Mouse (Mus musculus): ENCODE results near the gene P4htm. TPM values are rescaled to one million over a fixed set of nuclear protein-coding genes. Genes with fewer than 3 reads are reported as not detected.

Gene P4htm
- polyA plus RNA-seq, 1 experiment from 2014 or later, result 2.9 TPM

DNA sequence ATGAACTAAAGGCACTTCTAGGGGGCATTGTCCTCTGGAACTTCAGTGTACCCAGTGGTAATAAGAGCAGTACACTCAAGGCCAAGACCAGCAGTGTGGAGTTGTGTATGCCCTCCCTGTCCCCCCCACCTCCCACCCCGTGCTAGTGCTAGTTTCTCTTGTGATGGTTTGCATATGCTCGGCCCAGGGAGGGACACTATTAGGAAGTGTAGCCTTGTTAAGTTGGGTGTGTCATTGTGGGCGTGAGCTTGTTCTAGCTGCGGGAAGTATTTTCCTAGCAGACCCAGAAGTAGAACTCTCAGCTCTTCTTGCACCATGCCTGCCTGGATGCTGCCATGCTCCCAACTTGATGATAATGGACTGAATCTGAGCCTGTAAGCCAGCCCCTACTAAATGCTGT lies 4.5 kb upstream of the P4htm start:
- 41% methylated on average over 4 of the region's 4 CpGs for WGBS
- no peak overlapping the region for H3K27ac ChIP-seq (ENCODE audit: low read depth, low read length)
- no peak for TF ChIP-seq CTCF (IDR thresholded peaks at IDR 0.05; ENCODE audit: low read depth)
- ATAC-seq, result no peak
- peaks cover 44% of the 10 kb centered on the region for H3K36me3 ChIP-seq (ENCODE audit: control insufficient read depth, insufficient read depth)
- no peaks in the 10 kb centered on the region for H3K27me3 ChIP-seq (replicated peaks; ENCODE audit: control insufficient read depth, insufficient read depth, low read length)
- no peak overlapping the region for H3K4me3 ChIP-seq (ENCODE audit: low read depth, low read length)
- no peaks in the 10 kb centered on the region for H3K4me1 ChIP-seq (replicated peaks; ENCODE audit: control insufficient read depth, insufficient read depth, low read length)
- H3K9ac ChIP-seq (ENCODE audit: low read depth, low read length), result no peak overlapping the region
- no peaks in the 10 kb centered on the region for H3K9me3 ChIP-seq (ENCODE audit: control insufficient read depth)
- H3K4me2 ChIP-seq (replicated peaks; ENCODE audit: low read depth), result no peak overlapping the region

DNA sequence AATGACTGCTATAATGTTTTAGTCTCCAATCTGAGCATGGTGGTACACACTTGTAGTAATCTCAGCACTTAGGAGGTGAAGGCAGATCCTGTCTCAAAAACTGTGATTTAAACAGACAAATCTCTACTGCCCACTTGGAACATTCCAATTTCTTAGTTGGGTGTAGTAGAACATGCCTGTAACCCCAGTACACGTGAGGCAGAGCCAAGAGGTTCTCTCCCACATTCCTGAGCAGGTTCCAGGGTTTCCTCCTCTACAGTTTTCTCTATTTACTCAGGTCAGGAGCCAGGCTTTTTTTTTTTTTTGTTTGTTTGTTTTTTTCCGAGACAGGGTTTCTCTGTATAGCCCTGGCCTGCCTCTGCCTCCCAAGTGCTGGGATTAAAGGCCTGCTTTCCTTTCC lies 2.5 kb upstream of the P4htm start:
- Histone ChIP-seq H3K36me3 (ENCODE audit: control insufficient read depth, insufficient read depth) (peaks cover 26% of the 10 kb centered on the region), H3K27ac (ENCODE audit: low read depth, low read length) (no peak overlapping the region), H3K4me3 (ENCODE audit: low read depth, low read length) (no peak overlapping the region), H3K4me1 (replicated peaks; ENCODE audit: control insufficient read depth, insufficient read depth, low read length) (no peaks in the 10 kb centered on the region), H3K4me2 (replicated peaks; ENCODE audit: low read depth) (no peak overlapping the region), H3K27me3 (replicated peaks; ENCODE audit: control insufficient read depth, insufficient read depth, low read length) (no peaks in the 10 kb centered on the region), H3K9ac (ENCODE audit: low read depth, low read length) (no peak overlapping the region), H3K9me3 (ENCODE audit: control insufficient read depth) (no peaks in the 10 kb centered on the region)
- WGBS, result 39% methylated on average over 2 of the region's 2 CpGs
- ATAC-seq, result no peak
- no peak for TF ChIP-seq CTCF (IDR thresholded peaks at IDR 0.05; ENCODE audit: low read depth)

- Histone ChIP-seq H3K27ac (ENCODE audit: low read depth, low read length) (no peak overlapping the region), H3K4me2 (replicated peaks; ENCODE audit: low read depth) (no peak overlapping the region), H3K4me1 (replicated peaks; ENCODE audit: control insufficient read depth, insufficient read depth, low read length) (no peaks in the 10 kb centered on the region), H3K36me3 (ENCODE audit: control insufficient read depth, insufficient read depth) (peaks cover 17% of the 10 kb centered on the region), H3K9me3 (ENCODE audit: control insufficient read depth) (no peaks in the 10 kb centered on the region), H3K27me3 (replicated peaks; ENCODE audit: control insufficient read depth, insufficient read depth, low read length) (no peaks in the 10 kb centered on the region), H3K9ac (ENCODE audit: low read depth, low read length) (no peak overlapping the region), H3K4me3 (ENCODE audit: low read depth, low read length) (no peak overlapping the region)
- TF ChIP-seq CTCF (IDR thresholded peaks at IDR 0.05; ENCODE audit: low read depth), result no peak
- ATAC-seq, result no peak
- 75% methylated on average over 4 of the region's 4 CpGs for WGBS
Measured at GRCm38 (mm10) chr9:108599021-108599566, 1.6 kb upstream of the P4htm start.

DNA sequence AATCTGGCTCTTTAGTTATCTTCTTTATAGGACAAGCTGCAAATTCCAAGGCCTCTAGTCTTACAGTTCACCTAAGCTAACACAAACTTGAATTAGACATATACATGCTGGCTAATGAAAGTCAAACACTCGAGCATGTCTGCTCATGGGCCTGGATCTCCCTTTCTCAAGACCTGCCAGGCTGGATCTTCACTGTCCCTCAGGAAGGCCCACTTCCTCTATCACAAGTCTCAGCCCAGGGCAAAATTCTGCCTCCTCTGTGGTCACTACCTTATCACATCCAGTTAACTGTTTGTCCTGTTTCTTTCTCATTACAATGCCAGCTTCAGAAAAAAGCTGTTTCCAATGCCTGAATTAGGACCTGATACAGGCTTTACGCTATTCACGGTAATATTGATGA lies 3.1 kb downstream of the P4htm start:
- Histone ChIP-seq H3K27ac (ENCODE audit: low read depth, low read length) (no peak overlapping the region), H3K4me3 (ENCODE audit: low read depth, low read length) (no peak overlapping the region)
- WGBS, result 65% methylated on average over 3 of the region's 3 CpGs

GRCm38 (mm10) chr9:108591462-108591861 lies 6.0 kb downstream of the P4htm start:
- Histone ChIP-seq H3K27me3 (replicated peaks; ENCODE audit: control insufficient read depth, insufficient read depth, low read length) (no peaks in the 10 kb centered on the region), H3K4me1 (replicated peaks; ENCODE audit: control insufficient read depth, insufficient read depth, low read length) (no peaks in the 10 kb centered on the region), H3K36me3 (ENCODE audit: control insufficient read depth, insufficient read depth) (no peaks in the 10 kb centered on the region), H3K9me3 (ENCODE audit: control insufficient read depth) (no peaks in the 10 kb centered on the region), H3K4me3 (ENCODE audit: low read depth, low read length) (no peak overlapping the region), H3K27ac (ENCODE audit: low read depth, low read length) (no peak overlapping the region), H3K9ac (ENCODE audit: low read depth, low read length) (no peak overlapping the region), H3K4me2 (replicated peaks; ENCODE audit: low read depth) (no peak overlapping the region)
- no peak for ATAC-seq
- WGBS, result 84% methylated on average over 4 of the region's 4 CpGs
- no peak for TF ChIP-seq CTCF (IDR thresholded peaks at IDR 0.05; ENCODE audit: low read depth)

More for the DNA sequence above, 3.1 kb downstream of the P4htm start:
- Histone ChIP-seq H3K9me3 (ENCODE audit: control insufficient read depth) (no peaks in the 10 kb centered on the region), H3K27me3 (replicated peaks; ENCODE audit: control insufficient read depth, insufficient read depth, low read length) (no peaks in the 10 kb centered on the region), H3K4me1 (replicated peaks; ENCODE audit: control insufficient read depth, insufficient read depth, low read length) (no peaks in the 10 kb centered on the region), H3K4me2 (replicated peaks; ENCODE audit: low read depth) (no peak overlapping the region), H3K9ac (ENCODE audit: low read depth, low read length) (no peak overlapping the region), H3K36me3 (ENCODE audit: control insufficient read depth, insufficient read depth) (no peaks in the 10 kb centered on the region)
- ATAC-seq, result no peak
- no peak for TF ChIP-seq CTCF (IDR thresholded peaks at IDR 0.05; ENCODE audit: low read depth)

GRCm38 (mm10) chr9:108589229-108589628 lies 8.2 kb downstream of the P4htm start:
- peak; percentile 58 for TF ChIP-seq CTCF (IDR thresholded peaks at IDR 0.05; ENCODE audit: low read depth)
- WGBS, result 63% methylated on average over 5 of the region's 5 CpGs
- Histone ChIP-seq H3K4me1 (replicated peaks; ENCODE audit: control insufficient read depth, insufficient read depth, low read length) (no peaks in the 10 kb centered on the region), H3K27ac (ENCODE audit: low read depth, low read length) (no peak overlapping the region), H3K36me3 (ENCODE audit: control insufficient read depth, insufficient read depth) (no peaks in the 10 kb centered on the region), H3K9ac (ENCODE audit: low read depth, low read length) (no peak overlapping the region), H3K4me2 (replicated peaks; ENCODE audit: low read depth) (no peak overlapping the region), H3K9me3 (ENCODE audit: control insufficient read depth) (no peaks in the 10 kb centered on the region), H3K27me3 (replicated peaks; ENCODE audit: control insufficient read depth, insufficient read depth, low read length) (no peaks in the 10 kb centered on the region), H3K4me3 (ENCODE audit: low read depth, low read length) (no peak overlapping the region)
- no peak for ATAC-seq

Data from intestine, postnatal 0 days (tissue).